ENCODE assay signal across 8 mouse cellular contexts in genomic region chr4:82589345-82589890, GRCm38 (mm10).
A peak's percentile ranks its signal among the peaks of the same experiment; 100 is the strongest.
DNase-seq lines count a peak whose midpoint lies in the region; ATAC-seq lines count a peak whose summit lies in the region.

No protein-coding gene starts in this region.

- no peak overlapping the region; the same call in 1 of the 2 replicates for H3K27ac ChIP-seq in hindbrain, embryonic 13.5 days
- 0 out of 2 replicates have a peak overlapping the region, but pooled peaks have one; percentile 34 for H3K27ac ChIP-seq in midbrain, embryonic 15.5 days

- no peaks in the 10 kb centered on the region for H3K9me3 ChIP-seq in hindbrain, embryonic 13.5 days
- no peaks in the 10 kb centered on the region for H3K9me3 ChIP-seq in midbrain, embryonic 15.5 days

- DNase-seq in MN1 (ENCODE audit: low spot score): peak; percentile 78
- peak; percentile 95 for DNase-seq in brain, adult 2 months (ENCODE audit: low read depth, low spot score)
- DNase-seq in forelimb bud, embryonic 11.5 days (ENCODE audit: low read depth, low spot score): peak; percentile 24
- peak; percentile 36 for DNase-seq in layer of hippocampus, postnatal 25 days (ENCODE audit: extremely low spot score in 1 of 2, low spot score in 1 of 2)
- DNase-seq in thymus, postnatal 14 days: no peak
- DNase-seq in thymus, postnatal 0 days (ENCODE audit: low spot score): no peak

- no peaks in the 10 kb centered on the region for H3K27me3 ChIP-seq in hindbrain, embryonic 13.5 days
- H3K27me3 ChIP-seq in midbrain, embryonic 15.5 days (replicated peaks): no peaks in the 10 kb centered on the region

- peaks cover 26% of the 10 kb centered on the region for H3K4me1 ChIP-seq in hindbrain, embryonic 13.5 days (replicated peaks)
- H3K4me1 ChIP-seq in midbrain, embryonic 15.5 days: peaks cover 9% of the 10 kb centered on the region; the same call in 1 of the 2 replicates

- no peaks in the 10 kb centered on the region for H3K36me3 ChIP-seq in hindbrain, embryonic 13.5 days
- H3K36me3 ChIP-seq in midbrain, embryonic 15.5 days (replicated peaks): no peaks in the 10 kb centered on the region

- H3K4me3 ChIP-seq in hindbrain, embryonic 13.5 days: no peak overlapping the region
- H3K4me3 ChIP-seq in midbrain, embryonic 15.5 days: no peak overlapping the region

- no peak overlapping the region for H3K4me2 ChIP-seq in hindbrain, embryonic 13.5 days
- H3K4me2 ChIP-seq in midbrain, embryonic 15.5 days: no peak overlapping the region

- H3K9ac ChIP-seq in hindbrain, embryonic 13.5 days: no peak overlapping the region
- H3K9ac ChIP-seq in midbrain, embryonic 15.5 days: no peak overlapping the region

- ATAC-seq in hindbrain, embryonic 13.5 days (ENCODE audit: low FRiP score): peak; percentile 64
- ATAC-seq in midbrain, embryonic 15.5 days (replicated peaks): peak; percentile 73

- WGBS in hindbrain, embryonic 13.5 days: 38% methylated on average over 4 of the region's 4 CpGs
- WGBS in midbrain, embryonic 15.5 days: 32% methylated on average over 4 of the region's 4 CpGs

Comparison
In these comparisons a context has a peak if more than half of its experiments do, and no peak if none do; other contexts are left out.
1. DNase-seq: peak in MN1 (single experiment), brain, adult 2 months (single experiment), forelimb bud, embryonic 11.5 days (single experiment) and layer of hippocampus, postnatal 25 days (2 of 2); none in thymus, postnatal 14 days (single experiment) and thymus, postnatal 0 days (single experiment).